Mouse (Mus musculus) lung, embryonic 16.5 days (tissue): Measurements from ENCODE around the gene Rad51ap1. TPM values are rescaled to one million over a fixed set of nuclear protein-coding genes. Genes with fewer than 3 reads are reported as not detected.

Experiments
- ATAC-seq: fragments of 200-750 bp; cut with Nextera tagmentation; 2 replicates; pipeline ENCODE4 v1.8.0; 2017; ENCODE audit warnings: low read depth, mild to moderate bottlenecking, moderate library complexity
- H3K27ac ChIP-seq: fragments of 300-500 bp; sonication (generic); 2 replicates; pipeline ENCODE4 v1.5.1; 2014; ENCODE audit warnings: mild to moderate bottlenecking, control low read depth, low read length
- H3K27me3 ChIP-seq: fragments of 300-500 bp; sonication (generic); 2 replicates; pipeline ENCODE4 v1.6.1; 2014; ENCODE audit warnings: low read depth, low read length, mixed read lengths; ENCODE audit not compliant: control insufficient read depth, insufficient read depth
- H3K36me3 ChIP-seq: fragments of 300-500 bp; sonication (generic); 2 replicates; pipeline ENCODE4 v1.6.1; 2014; ENCODE audit warnings: low read length; ENCODE audit not compliant: control insufficient read depth, insufficient read depth
- H3K4me1 ChIP-seq: fragments of 300-500 bp; sonication (generic); replicated peaks from 2 replicates; pipeline ENCODE4 v1.6.1; 2014; ENCODE audit warnings: low read length, mixed read lengths; ENCODE audit not compliant: control insufficient read depth, insufficient read depth
- H3K4me2 ChIP-seq: fragments of 300-500 bp; sonication (generic); 2 replicates; pipeline ENCODE4 v1.6.1; 2014; ENCODE audit warnings: low read depth, low read length, control low read depth
- H3K4me3 ChIP-seq: fragments of 300-500 bp; sonication (generic); 2 replicates; pipeline ENCODE4 v1.5.1; 2014; ENCODE audit warnings: mild to moderate bottlenecking, low read length, control low read depth
- H3K9ac ChIP-seq: fragments of 300-500 bp; sonication (generic); 2 replicates; pipeline ENCODE4 v1.6.1; 2014; ENCODE audit warnings: low read length, control low read depth
- H3K9me3 ChIP-seq: fragments of 300-500 bp; sonication (generic); 2 replicates; pipeline ENCODE4 v1.6.1; 2016; ENCODE audit warnings: low read length; ENCODE audit not compliant: control insufficient read depth
- WGBS: fragments of 180-500 bp; shearing (Covaris S2); extraction: QIAGEN DNeasy Blood & Tissue Kit; methylation state at CpG from one replicate; pipeline ENCODE4 v1.1.7; 2014; 5-methylcytosine and 5-hydroxymethylcytosine counted together
- polyA plus RNA-seq: library from polyadenylated mRNA; unstranded; fragments of >200 nt; fragmentation: Nextera tagmentation; extraction: Ambion mirVana; gene quantifications from 2 replicates; pipeline ENCODE4 v1.2.1, GENCODE M21; 2015

Gene Rad51ap1
- polyA plus RNA-seq, 1 experiment from 2014 or later = 64.9 TPM

DNA sequence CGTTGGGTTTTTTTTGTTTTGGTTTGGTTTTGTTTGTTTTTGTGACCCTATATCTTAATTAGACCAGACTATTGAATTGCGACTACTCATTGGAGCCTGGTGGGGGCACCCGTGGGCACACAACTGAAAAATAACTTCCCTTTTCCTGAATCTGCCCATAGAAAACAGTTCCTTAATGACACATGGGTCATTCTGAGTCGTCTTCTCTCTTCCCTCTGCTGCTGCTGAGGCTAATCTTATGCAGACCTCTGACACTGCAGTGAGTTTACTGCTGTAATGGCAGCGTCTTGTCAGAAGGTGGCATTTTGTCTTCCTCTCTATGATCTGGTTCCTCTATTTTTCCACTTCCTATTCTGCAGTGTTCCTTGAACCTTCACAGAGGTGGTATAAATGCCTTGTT lies 1.1 kb upstream of the Rad51ap1 start:
- Histone ChIP-seq H3K4me3 (peak overlapping the region; percentile 79), H3K27ac (no peak overlapping the region), H3K36me3 (peaks cover 2% of the 10 kb centered on the region; the same call in 1 of the 2 replicates), H3K9ac (peak overlapping the region; percentile 60; the same call in 1 of the 2 replicates), H3K27me3 (no peaks in the 10 kb centered on the region), H3K4me2 (peak overlapping the region; percentile 66), H3K9me3 (no peaks in the 10 kb centered on the region), H3K4me1 (peaks cover 15% of the 10 kb centered on the region)
- WGBS = 4% methylated on average over 5 of the region's 5 CpGs
- ATAC-seq = no peak

- 0% methylated on average over 31 of the region's 31 CpGs for WGBS
- Histone ChIP-seq H3K36me3 (peaks cover 4% of the 10 kb centered on the region; the same call in 1 of the 2 replicates), H3K9ac (peak overlapping the region; percentile 77), H3K9me3 (no peaks in the 10 kb centered on the region), H3K4me3 (peak overlapping the region; percentile 79), H3K27me3 (no peaks in the 10 kb centered on the region), H3K4me1 (peaks cover 15% of the 10 kb centered on the region), H3K4me2 (peak overlapping the region; percentile 79), H3K27ac (peak overlapping the region; percentile 54; the same call in 1 of the 2 replicates)
- peak; percentile 32; the same call in 1 of the 2 replicates for ATAC-seq
These were observed 417 bp downstream of the Rad51ap1 start for GRCm38 (mm10) chr6:126938853-126939486.

GRCm38 (mm10) chr6:126938047-126938446 lies 1.3 kb downstream of the Rad51ap1 start:
- Histone ChIP-seq H3K4me1 (peaks cover 15% of the 10 kb centered on the region), H3K27ac (no peak overlapping the region), H3K27me3 (no peaks in the 10 kb centered on the region), H3K4me2 (peak overlapping the region; percentile 79), H3K4me3 (peak overlapping the region; percentile 79), H3K9ac (no peak overlapping the region), H3K9me3 (no peaks in the 10 kb centered on the region), H3K36me3 (peaks cover 7% of the 10 kb centered on the region; the same call in 1 of the 2 replicates)
- 66% methylated on average over 2 of the region's 2 CpGs for WGBS
- ATAC-seq = no peak

DNA sequence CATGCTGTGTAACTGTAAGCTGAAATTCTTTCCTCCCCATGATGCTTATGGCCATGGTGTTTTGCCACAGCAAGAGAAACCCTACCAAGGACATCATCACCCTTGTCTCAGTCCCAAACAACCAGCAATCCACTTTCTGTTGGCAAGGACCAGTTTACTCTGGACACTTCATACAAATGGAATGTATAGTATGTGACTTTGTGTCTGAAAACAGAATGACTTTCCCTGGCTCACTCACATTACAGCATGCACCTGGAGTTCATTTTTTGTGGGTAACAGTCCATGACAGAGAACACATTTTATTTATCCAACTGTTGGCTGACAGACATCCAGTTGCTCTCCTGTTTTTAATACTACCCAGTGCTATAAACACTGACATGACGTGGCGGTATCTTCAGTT lies 6.5 kb downstream of the Rad51ap1 start:
- Histone ChIP-seq H3K27ac (no peak overlapping the region), H3K4me1 (peaks cover 2% of the 10 kb centered on the region; the same call in 1 of the 2 replicates), H3K9ac (no peak overlapping the region), H3K27me3 (no peaks in the 10 kb centered on the region), H3K9me3 (no peaks in the 10 kb centered on the region), H3K4me2 (no peak overlapping the region), H3K36me3 (peaks cover 14% of the 10 kb centered on the region), H3K4me3 (no peak overlapping the region)
- ATAC-seq = no peak
- WGBS = 83% methylated on average over 2 of the region's 2 CpGs

- 9% methylated on average over 21 of the region's 21 CpGs for WGBS
- ATAC-seq = peak; percentile 88
- H3K4me3 ChIP-seq = peak within 1 kb of the TSS; percentile 25
- peak within 1 kb of the TSS; percentile 29; the same call in 1 of the 2 replicates for H3K9ac ChIP-seq
- no peaks in the 10 kb centered on the region for H3K9me3 ChIP-seq
- H3K27me3 ChIP-seq = no peaks in the 10 kb centered on the region
- peaks cover 20% of the 10 kb centered on the region for H3K36me3 ChIP-seq
- peak within 1 kb of the TSS; percentile 82 for H3K27ac ChIP-seq
- H3K4me2 ChIP-seq = peak within 1 kb of the TSS; percentile 39
- peaks cover 2% of the 10 kb centered on the region; the same call in 1 of the 2 replicates for H3K4me1 ChIP-seq
These were observed 18.1 kb downstream of the Rad51ap1 start, which contains the start of gene Dyrk4 for GRCm38 (mm10) chr6:126921111-126921881. Dyrk4 (minus strand) TSS chr6:126921839.

DNA sequence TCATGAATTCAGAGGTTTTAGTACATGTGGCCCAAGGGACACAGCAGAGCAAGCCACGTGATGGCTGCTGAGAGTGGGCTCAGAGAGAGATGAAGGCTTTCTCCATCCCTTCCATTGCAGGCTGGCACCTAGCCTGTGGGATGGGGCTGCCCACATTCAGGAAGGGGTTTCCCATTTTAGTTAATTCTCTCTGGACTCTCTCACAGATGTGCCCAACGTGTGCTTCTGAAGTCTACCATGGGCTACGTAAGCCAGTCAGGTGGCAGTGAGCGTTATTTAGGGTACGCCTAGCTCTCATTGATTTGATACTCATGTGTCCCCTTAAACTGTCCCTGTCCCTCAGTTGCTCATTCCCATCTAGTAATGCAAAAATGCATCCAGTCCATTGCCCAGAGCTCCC lies 24.5 kb downstream of the Rad51ap1 start:
- H3K27me3 ChIP-seq = no peaks in the 10 kb centered on the region
- no peak overlapping the region for H3K4me2 ChIP-seq
- no peaks in the 10 kb centered on the region for H3K4me1 ChIP-seq
- H3K36me3 ChIP-seq = no peaks in the 10 kb centered on the region
- H3K9me3 ChIP-seq = no peaks in the 10 kb centered on the region
- H3K9ac ChIP-seq = no peak overlapping the region
- H3K27ac ChIP-seq = no peak overlapping the region
- ATAC-seq = no peak
- no peak overlapping the region for H3K4me3 ChIP-seq
- WGBS = 82% methylated on average over 5 of the region's 5 CpGs

GRCm38 (mm10) chr6:126910727-126911126 lies 28.7 kb downstream of the Rad51ap1 start:
- WGBS = 66% methylated on average over 4 of the region's 4 CpGs
- H3K36me3 ChIP-seq = no peaks in the 10 kb centered on the region
- H3K4me3 ChIP-seq = no peak overlapping the region
- ATAC-seq = no peak
- H3K27me3 ChIP-seq = no peaks in the 10 kb centered on the region
- no peak overlapping the region for H3K4me2 ChIP-seq
- no peaks in the 10 kb centered on the region for H3K4me1 ChIP-seq
- H3K9ac ChIP-seq = no peak overlapping the region
- H3K27ac ChIP-seq = no peak overlapping the region
- H3K9me3 ChIP-seq = no peaks in the 10 kb centered on the region

DNA sequence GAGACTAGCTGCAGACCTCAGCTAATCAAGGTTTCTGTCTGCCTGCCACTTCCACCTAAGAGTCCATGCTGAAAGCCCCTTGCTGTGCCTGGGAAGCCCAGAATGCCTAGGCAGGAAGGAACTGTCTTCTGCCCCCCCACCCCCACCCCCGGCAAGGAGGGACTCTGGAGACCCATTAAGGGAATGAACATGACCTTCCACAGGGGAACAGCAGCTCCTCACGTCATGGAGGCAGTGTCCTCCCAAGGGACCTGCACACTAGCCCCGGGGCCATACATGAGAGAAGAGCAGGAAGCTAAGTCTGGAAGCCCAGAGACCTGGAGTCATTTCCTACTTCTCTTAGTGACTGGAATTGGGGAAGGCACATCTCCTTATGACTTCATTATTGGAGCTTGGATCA lies 31.5 kb downstream of the Rad51ap1 start:
- no peaks in the 10 kb centered on the region for H3K36me3 ChIP-seq
- H3K9me3 ChIP-seq = no peaks in the 10 kb centered on the region
- no peaks in the 10 kb centered on the region for H3K4me1 ChIP-seq
- H3K27ac ChIP-seq = no peak overlapping the region
- no peak for ATAC-seq
- WGBS = 60% methylated on average over 3 of the region's 3 CpGs
- no peak overlapping the region for H3K9ac ChIP-seq
- no peak overlapping the region for H3K4me3 ChIP-seq
- H3K27me3 ChIP-seq = no peaks in the 10 kb centered on the region
- H3K4me2 ChIP-seq = no peak overlapping the region

GRCm38 (mm10) chr6:126907378-126907777 lies 32.0 kb downstream of the Rad51ap1 start:
- WGBS = 73% methylated on average over 4 of the region's 5 CpGs
- H3K27me3 ChIP-seq = no peaks in the 10 kb centered on the region

More at GRCm38 (mm10) chr6:126907378-126907777, 32.0 kb downstream of the Rad51ap1 start:
- no peak overlapping the region for H3K4me3 ChIP-seq
- H3K4me1 ChIP-seq = no peaks in the 10 kb centered on the region
- H3K27ac ChIP-seq = no peak overlapping the region
- no peak overlapping the region for H3K9ac ChIP-seq
- H3K36me3 ChIP-seq = no peaks in the 10 kb centered on the region
- H3K4me2 ChIP-seq = no peak overlapping the region
- ATAC-seq = no peak
- no peaks in the 10 kb centered on the region for H3K9me3 ChIP-seq
